Mouse (Mus musculus): ENCODE data around the gene Idh3b. TPM values are rescaled to one million over a fixed set of nuclear protein-coding genes. Genes with fewer than 3 reads are reported as not detected.

Gene Idh3b
- polyA plus RNA-seq, 1 experiment, result 78.0 TPM

GRCm38 (mm10) chr2:130275649-130276048 is 8.7 kb downstream of the Idh3b start:
- TF ChIP-seq POLR2A (IDR thresholded peaks at IDR 0.05; ENCODE audit: borderline replicate concordance, control insufficient read depth, low read depth, low read length) (no peak), CTCF (IDR thresholded peaks at IDR 0.05; ENCODE audit: control insufficient read depth, insufficient read depth, low read length) (peak; percentile 71)
- H3K27ac ChIP-seq (ENCODE audit: control insufficient read depth, insufficient read depth, low read depth, low read length, poor library complexity), result no peak overlapping the region
- H3K4me3 ChIP-seq (replicated peaks; ENCODE audit: control insufficient read depth, low read depth, low read length), result peak overlapping the region; percentile 18
- H3K4me1 ChIP-seq (ENCODE audit: control insufficient read depth, insufficient read depth, low read length), result peaks cover 3% of the 10 kb centered on the region; the same call in 1 of the 2 replicates
- 39% methylated on average over 6 of the region's 6 CpGs for WGBS

GRCm38 (mm10) chr2:130274862-130275261 is 9.5 kb downstream of the Idh3b start:
- TF ChIP-seq CTCF (IDR thresholded peaks at IDR 0.05; ENCODE audit: control insufficient read depth, insufficient read depth, low read length) (no peak), POLR2A (IDR thresholded peaks at IDR 0.05; ENCODE audit: borderline replicate concordance, control insufficient read depth, low read depth, low read length) (no peak)
- Histone ChIP-seq H3K4me3 (replicated peaks; ENCODE audit: control insufficient read depth, low read depth, low read length) (peak overlapping the region; percentile 92), H3K4me1 (ENCODE audit: control insufficient read depth, insufficient read depth, low read length) (peaks cover 3% of the 10 kb centered on the region; the same call in 1 of the 2 replicates), H3K27ac (ENCODE audit: control insufficient read depth, insufficient read depth, low read depth, low read length, poor library complexity) (no peak overlapping the region)
- 2% methylated on average over 10 of the region's 10 CpGs for WGBS

GRCm38 (mm10) chr2:130274149-130274861 is 10.0 kb downstream of the Idh3b start, which contains the start of gene Nop56:
Gene Nop56, plus strand, starts transcription at chr2:130274430.
- TF ChIP-seq POLR2A (IDR thresholded peaks at IDR 0.05; ENCODE audit: borderline replicate concordance, control insufficient read depth, low read depth, low read length) (peak; percentile 98), CTCF (IDR thresholded peaks at IDR 0.05; ENCODE audit: control insufficient read depth, insufficient read depth, low read length) (peak; percentile 13; the same call in 1 of the 2 replicates)
- H3K27ac ChIP-seq (ENCODE audit: control insufficient read depth, insufficient read depth, low read depth, low read length, poor library complexity), result peak within 1 kb of the TSS; percentile 74
- WGBS, result under 1% methylated on average over 68 of the region's 68 CpGs
- H3K4me3 ChIP-seq (replicated peaks; ENCODE audit: control insufficient read depth, low read depth, low read length), result peak within 1 kb of the TSS; percentile 92
- H3K4me1 ChIP-seq (ENCODE audit: control insufficient read depth, insufficient read depth, low read length), result peaks cover 3% of the 10 kb centered on the region; the same call in 1 of the 2 replicates

GRCm38 (mm10) chr2:130273732-130274131 is 10.6 kb downstream of the Idh3b start:
- TF ChIP-seq CTCF (IDR thresholded peaks at IDR 0.05; ENCODE audit: control insufficient read depth, insufficient read depth, low read length) (no peak), POLR2A (IDR thresholded peaks at IDR 0.05; ENCODE audit: borderline replicate concordance, control insufficient read depth, low read depth, low read length) (no peak)
- peak overlapping the region; percentile 88 for H3K4me3 ChIP-seq (replicated peaks; ENCODE audit: control insufficient read depth, low read depth, low read length)
- peaks cover 3% of the 10 kb centered on the region; the same call in 1 of the 2 replicates for H3K4me1 ChIP-seq (ENCODE audit: control insufficient read depth, insufficient read depth, low read length)
- 1% methylated on average over 14 of the region's 14 CpGs for WGBS
- H3K27ac ChIP-seq (ENCODE audit: control insufficient read depth, insufficient read depth, low read depth, low read length, poor library complexity), result peak overlapping the region; percentile 74

GRCm38 (mm10) chr2:130268074-130268473 is 16.3 kb downstream of the Idh3b start:
- H3K4me1 ChIP-seq (ENCODE audit: control insufficient read depth, insufficient read depth, low read length), result no peaks in the 10 kb centered on the region; the same call in 1 of the 2 replicates

GRCm38 (mm10) chr2:130265520-130265919 is 18.8 kb downstream of the Idh3b start:
- no peak for TF ChIP-seq POLR2A (IDR thresholded peaks at IDR 0.05; ENCODE audit: borderline replicate concordance, control insufficient read depth, low read depth, low read length)
- no peak for TF ChIP-seq CTCF (IDR thresholded peaks at IDR 0.05; ENCODE audit: control insufficient read depth, insufficient read depth, low read length)
- no peak overlapping the region for H3K4me3 ChIP-seq (replicated peaks; ENCODE audit: control insufficient read depth, low read depth, low read length)
- H3K4me1 ChIP-seq (ENCODE audit: control insufficient read depth, insufficient read depth, low read length), result no peaks in the 10 kb centered on the region; the same call in 1 of the 2 replicates
- WGBS, result 65% methylated on average over 1 of the region's 1 CpGs
- no peak overlapping the region for H3K27ac ChIP-seq (ENCODE audit: control insufficient read depth, insufficient read depth, low read depth, low read length, poor library complexity)

More at GRCm38 (mm10) chr2:130268074-130268473, 16.3 kb downstream of the Idh3b start:
- 76% methylated on average over 7 of the region's 7 CpGs for WGBS
- Histone ChIP-seq H3K27ac (ENCODE audit: control insufficient read depth, insufficient read depth, low read depth, low read length, poor library complexity) (no peak overlapping the region), H3K4me3 (replicated peaks; ENCODE audit: control insufficient read depth, low read depth, low read length) (no peak overlapping the region)
- TF ChIP-seq POLR2A (IDR thresholded peaks at IDR 0.05; ENCODE audit: borderline replicate concordance, control insufficient read depth, low read depth, low read length) (no peak), CTCF (IDR thresholded peaks at IDR 0.05; ENCODE audit: control insufficient read depth, insufficient read depth, low read length) (no peak)

- WGBS, result 48% methylated on average over 2 of the region's 2 CpGs
- TF ChIP-seq POLR2A (IDR thresholded peaks at IDR 0.05; ENCODE audit: borderline replicate concordance, control insufficient read depth, low read depth, low read length), result no peak
- TF ChIP-seq CTCF (IDR thresholded peaks at IDR 0.05; ENCODE audit: control insufficient read depth, insufficient read depth, low read length), result no peak
- Histone ChIP-seq H3K4me1 (ENCODE audit: control insufficient read depth, insufficient read depth, low read length) (no peaks in the 10 kb centered on the region; the same call in 1 of the 2 replicates), H3K4me3 (replicated peaks; ENCODE audit: control insufficient read depth, low read depth, low read length) (no peak overlapping the region), H3K27ac (ENCODE audit: control insufficient read depth, insufficient read depth, low read depth, low read length, poor library complexity) (no peak overlapping the region)
Measured at GRCm38 (mm10) chr2:130262398-130262797, 21.9 kb downstream of the Idh3b start.

- Histone ChIP-seq H3K4me3 (replicated peaks; ENCODE audit: control insufficient read depth, low read depth, low read length) (no peak overlapping the region), H3K4me1 (ENCODE audit: control insufficient read depth, insufficient read depth, low read length) (no peaks in the 10 kb centered on the region; the same call in 1 of the 2 replicates), H3K27ac (ENCODE audit: control insufficient read depth, insufficient read depth, low read depth, low read length, poor library complexity) (no peak overlapping the region)
- WGBS, result 61% methylated on average over 2 of the region's 2 CpGs
- TF ChIP-seq POLR2A (IDR thresholded peaks at IDR 0.05; ENCODE audit: borderline replicate concordance, control insufficient read depth, low read depth, low read length) (no peak), CTCF (IDR thresholded peaks at IDR 0.05; ENCODE audit: control insufficient read depth, insufficient read depth, low read length) (no peak)
Measured at GRCm38 (mm10) chr2:130261914-130262313, 22.4 kb downstream of the Idh3b start.

Measured in bone marrow, adult 2 months (tissue).